Mouse (Mus musculus) heart, embryonic 12.5 days (tissue): ENCODE results near the gene Zdhhc15. TPM values are rescaled to one million over a fixed set of nuclear protein-coding genes. Genes with fewer than 3 reads are reported as not detected.

Source experiments
- ATAC-seq: fragments of 200-750 bp; cut with Nextera tagmentation; 2 replicates; pipeline ENCODE4 v1.8.0; 2017; ENCODE audit warnings: moderate TSS enrichment, moderate library complexity; ENCODE audit not compliant: insufficient number of reproducible peaks, low FRiP score
- H3K27ac ChIP-seq: fragments of 300-500 bp; sonication (generic); 2 replicates; pipeline ENCODE4 v1.5.1; 2016; ENCODE audit warnings: mild to moderate bottlenecking, moderate library complexity; ENCODE audit not compliant: poor library complexity, severe bottlenecking
- H3K27me3 ChIP-seq: fragments of 300-500 bp; sonication (generic); replicated peaks from 2 replicates; pipeline ENCODE4 v1.6.1; 2016; ENCODE audit warnings: mild to moderate bottlenecking, moderate library complexity
- H3K36me3 ChIP-seq: fragments of 300-500 bp; sonication (generic); 2 replicates; pipeline ENCODE4 v1.6.1; 2016; ENCODE audit warnings: mild to moderate bottlenecking, moderate library complexity
- H3K4me1 ChIP-seq: fragments of 300-500 bp; sonication (generic); replicated peaks from 2 replicates; pipeline ENCODE4 v1.6.1; 2016; ENCODE audit warnings: mild to moderate bottlenecking
- H3K4me2 ChIP-seq: fragments of 300-500 bp; sonication (generic); 2 replicates; pipeline ENCODE4 v1.6.1; 2016; ENCODE audit warnings: mild to moderate bottlenecking, moderate library complexity
- H3K4me3 ChIP-seq: fragments of 300-500 bp; sonication (generic); 2 replicates; pipeline ENCODE4 v1.5.1; 2016; ENCODE audit warnings: mild to moderate bottlenecking
- H3K9ac ChIP-seq: fragments of 300-500 bp; sonication (generic); 2 replicates; pipeline ENCODE4 v1.6.1; 2016; ENCODE audit warnings: mild to moderate bottlenecking, moderate library complexity
- H3K9me3 ChIP-seq: fragments of 300-500 bp; sonication (generic); replicated peaks from 2 replicates; pipeline ENCODE4 v1.6.1; 2016; ENCODE audit warnings: mild to moderate bottlenecking, moderate library complexity
- WGBS: fragments of 180-500 bp; shearing (Covaris S2); methylation state at CpG from one replicate; pipeline ENCODE4 v1.1.7; 2016; 5-methylcytosine and 5-hydroxymethylcytosine counted together
- polyA plus RNA-seq: library from polyadenylated mRNA; unstranded; fragments of >200 nt; fragmentation: Nextera tagmentation; extraction: Ambion mirVana; gene quantifications from 2 replicates; pipeline ENCODE4 v1.2.1, GENCODE M21; 2016

Gene Zdhhc15
- polyA plus RNA-seq, 1 experiment from 2014 or later, result 9.2 TPM

DNA sequence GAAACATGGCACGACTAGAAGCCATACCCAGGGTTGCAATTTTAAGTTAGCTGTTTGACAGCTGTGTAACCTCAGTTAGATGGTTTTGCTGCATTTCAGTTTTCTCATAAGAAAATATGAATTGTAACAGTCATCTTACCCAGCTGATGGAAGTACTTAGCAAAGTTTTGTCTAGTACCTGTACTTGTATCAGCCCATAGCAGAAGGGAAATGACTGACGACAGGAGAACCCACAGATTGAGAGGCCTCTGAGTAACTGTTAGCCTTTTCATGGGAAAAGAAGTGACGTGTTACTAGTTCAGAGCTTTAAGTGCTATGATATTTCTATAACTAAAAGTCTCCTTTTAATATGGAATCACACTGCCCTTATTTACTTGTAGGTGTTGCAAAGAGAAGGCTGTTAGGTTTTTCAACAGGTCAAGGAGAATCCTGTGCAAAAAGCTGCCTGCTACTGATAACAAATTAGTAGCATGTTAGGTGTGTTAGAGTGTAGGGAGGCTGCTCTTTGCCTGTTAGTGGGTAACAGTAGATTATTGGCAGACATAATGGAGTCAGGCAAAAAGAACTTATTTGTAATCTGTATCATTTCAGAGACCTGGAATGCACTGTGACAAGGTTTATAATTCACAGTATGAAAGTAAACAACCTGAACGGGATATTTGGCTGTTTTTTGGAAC is 126.8 kb downstream of the Zdhhc15 start:
- 65% methylated on average over 4 of the region's 4 CpGs for whole genome bisulfite sequencing
- Histone ChIP-seq H3K4me3 (no peak overlapping the region), H3K36me3 (no peaks in the 10 kb centered on the region), H3K4me2 (no peak overlapping the region), H3K4me1 (no peaks in the 10 kb centered on the region), H3K9ac (no peak overlapping the region), H3K9me3 (no peaks in the 10 kb centered on the region), H3K27me3 (peaks cover 3% of the 10 kb centered on the region; the same call in 1 of the 2 replicates), H3K27ac (no peak overlapping the region)
- ATAC-seq, result no peak

DNA sequence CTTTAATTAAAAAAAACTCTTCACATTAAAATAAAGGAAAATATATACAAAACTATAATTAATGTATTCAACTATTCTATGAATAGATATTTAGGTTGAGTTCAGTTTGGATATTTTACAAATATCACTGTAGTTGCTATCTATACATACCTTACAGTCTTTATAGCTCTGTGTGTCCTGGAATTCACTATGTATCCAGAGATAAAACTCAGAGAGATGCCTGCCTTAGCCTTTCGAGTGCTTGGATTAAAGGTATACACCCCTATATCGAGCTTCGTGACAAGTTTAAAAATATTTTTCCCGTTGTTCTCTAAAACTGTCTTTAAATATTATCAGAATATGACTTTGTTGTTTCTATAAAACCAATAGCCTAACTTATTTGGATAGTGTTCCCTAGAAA is 128.2 kb downstream of the Zdhhc15 start:
- H3K27ac ChIP-seq, result no peak overlapping the region
- H3K9ac ChIP-seq, result no peak overlapping the region
- H3K4me2 ChIP-seq, result no peak overlapping the region
- H3K4me1 ChIP-seq, result no peaks in the 10 kb centered on the region
- peaks cover 3% of the 10 kb centered on the region; the same call in 1 of the 2 replicates for H3K27me3 ChIP-seq
- H3K36me3 ChIP-seq, result no peaks in the 10 kb centered on the region
- no peak for ATAC-seq
- WGBS, result 83% methylated on average over 4 of the region's 4 CpGs
- H3K4me3 ChIP-seq, result no peak overlapping the region
- H3K9me3 ChIP-seq, result no peaks in the 10 kb centered on the region

DNA sequence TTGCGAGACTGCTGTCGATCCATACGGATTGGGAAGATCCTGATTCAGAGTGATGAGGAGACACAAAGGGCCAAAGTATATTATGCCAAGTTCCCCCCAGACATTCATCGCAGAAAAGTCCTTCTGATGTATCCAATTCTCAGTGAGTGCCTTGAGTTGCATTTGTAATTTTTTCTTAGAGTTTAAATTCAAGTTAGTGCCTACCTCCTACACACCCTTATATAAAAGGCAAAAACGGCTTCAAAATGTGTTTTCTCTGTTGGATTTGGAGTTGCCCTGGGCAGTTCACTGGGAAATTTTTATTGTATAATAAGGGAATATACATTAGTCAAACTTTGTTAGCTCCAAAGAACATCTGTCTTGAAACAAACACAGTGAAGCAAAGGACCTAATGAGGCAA is 169.1 kb downstream of the Zdhhc15 start:
- Histone ChIP-seq H3K9ac (no peak overlapping the region), H3K4me2 (no peak overlapping the region), H3K4me1 (no peaks in the 10 kb centered on the region), H3K9me3 (no peaks in the 10 kb centered on the region), H3K27ac (no peak overlapping the region), H3K4me3 (no peak overlapping the region), H3K27me3 (peaks cover 4% of the 10 kb centered on the region), H3K36me3 (no peaks in the 10 kb centered on the region)
- no peak for ATAC-seq
- 79% methylated on average over 5 of the region's 5 CpGs for WGBS

DNA sequence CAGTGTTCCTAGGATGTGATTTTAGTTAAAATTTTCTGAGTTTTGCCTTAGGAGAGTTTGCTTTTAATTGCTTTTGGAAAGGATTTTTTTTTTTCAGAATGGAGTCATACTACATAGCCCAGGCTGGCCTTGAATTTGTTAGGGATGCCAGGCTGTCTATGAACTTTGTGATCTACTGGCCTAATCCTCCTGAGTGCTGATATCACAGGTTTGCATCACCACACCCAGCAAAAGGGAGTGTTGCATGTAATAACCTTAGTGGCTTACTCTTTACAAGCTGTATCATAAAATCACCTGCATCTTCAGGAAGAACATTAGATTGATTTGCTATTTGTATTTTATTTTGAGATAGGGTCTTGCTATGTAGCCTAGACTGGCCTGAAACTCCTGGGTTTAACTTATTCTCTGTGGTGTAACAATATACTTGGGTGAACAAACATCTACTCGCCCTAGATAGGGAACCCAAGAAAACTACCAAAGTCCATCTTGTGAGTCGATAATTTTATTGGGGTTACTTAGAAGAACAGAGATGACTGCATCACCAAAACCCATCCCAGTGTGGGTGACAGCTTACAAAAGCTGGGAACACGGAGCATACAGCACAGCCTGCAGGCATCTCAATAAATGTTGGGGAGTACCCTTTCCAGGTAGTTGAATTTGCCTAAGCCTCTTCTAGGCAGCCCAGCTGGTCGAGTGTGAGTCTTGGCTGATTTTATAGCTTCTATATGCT is 181.1 kb downstream of the Zdhhc15 start:
- no peaks in the 10 kb centered on the region for H3K36me3 ChIP-seq
- no peak overlapping the region for H3K4me2 ChIP-seq
- no peak overlapping the region for H3K9ac ChIP-seq
- WGBS, result 49% methylated on average over 4 of the region's 4 CpGs
- no peaks in the 10 kb centered on the region for H3K4me1 ChIP-seq
- no peak overlapping the region for H3K4me3 ChIP-seq
- H3K27ac ChIP-seq, result no peak overlapping the region
- no peak for ATAC-seq
- H3K9me3 ChIP-seq, result no peaks in the 10 kb centered on the region
- H3K27me3 ChIP-seq, result no peaks in the 10 kb centered on the region

DNA sequence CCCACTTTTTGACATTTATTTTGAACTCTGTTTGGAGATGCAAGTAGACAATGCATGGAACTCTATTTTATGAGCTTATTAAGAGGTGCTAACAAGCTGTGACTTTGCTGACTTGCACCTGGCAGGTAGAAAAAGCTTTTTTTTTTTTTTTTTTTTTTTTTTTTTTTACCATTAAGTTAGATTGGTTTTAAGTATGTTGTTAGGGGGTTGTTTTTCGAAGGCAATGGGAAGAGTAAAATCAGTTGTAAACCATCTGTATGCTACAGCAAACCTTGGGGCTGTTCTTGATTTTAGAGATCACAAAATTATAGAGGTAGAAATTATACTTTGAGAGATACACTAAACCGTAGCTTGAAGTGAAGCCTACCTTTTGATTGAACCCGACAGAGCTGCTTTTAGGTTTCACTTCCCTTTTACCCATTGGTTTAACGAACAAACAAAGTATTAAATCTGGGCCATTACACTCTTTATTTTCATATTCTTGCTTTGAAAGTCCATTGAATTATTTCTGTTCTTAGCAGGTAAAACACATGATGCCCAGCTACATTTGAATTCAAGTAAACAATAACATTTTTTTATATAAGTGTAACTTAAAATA is 181.9 kb downstream of the Zdhhc15 start:
- Histone ChIP-seq H3K27me3 (no peaks in the 10 kb centered on the region), H3K4me1 (no peaks in the 10 kb centered on the region), H3K27ac (no peak overlapping the region), H3K9me3 (no peaks in the 10 kb centered on the region), H3K36me3 (no peaks in the 10 kb centered on the region), H3K4me2 (no peak overlapping the region), H3K9ac (no peak overlapping the region), H3K4me3 (no peak overlapping the region)
- ATAC-seq, result no peak
- 71% methylated on average over 4 of the region's 4 CpGs for WGBS

DNA sequence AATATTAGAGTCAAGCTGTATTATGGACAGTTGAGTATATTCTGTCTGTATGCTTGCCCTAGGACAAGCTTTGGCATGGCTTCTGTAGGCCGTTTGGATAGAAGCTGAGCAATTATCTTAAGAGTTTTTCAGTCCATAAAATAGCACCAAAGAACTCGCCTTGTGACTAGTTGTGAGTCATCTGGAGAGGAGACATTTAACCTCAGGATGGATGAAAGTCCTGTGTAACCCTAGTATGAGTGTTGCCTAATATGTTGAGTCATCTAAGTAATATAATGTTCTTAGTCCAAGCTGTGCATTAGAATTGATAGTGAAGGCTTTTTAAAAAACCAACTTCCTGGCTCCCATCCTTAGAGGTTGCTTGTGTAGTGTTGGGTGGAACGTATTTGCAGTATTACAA is 182.8 kb downstream of the Zdhhc15 start:
- no peak overlapping the region for H3K4me3 ChIP-seq
- H3K4me1 ChIP-seq, result no peaks in the 10 kb centered on the region
- 67% methylated on average over 3 of the region's 3 CpGs for WGBS
- no peak overlapping the region for H3K27ac ChIP-seq
- H3K4me2 ChIP-seq, result no peak overlapping the region
- no peak for ATAC-seq
- no peak overlapping the region for H3K9ac ChIP-seq
- H3K27me3 ChIP-seq, result no peaks in the 10 kb centered on the region
- no peaks in the 10 kb centered on the region for H3K36me3 ChIP-seq
- no peaks in the 10 kb centered on the region for H3K9me3 ChIP-seq

Other genes with a start within 250 kb of the Zdhhc15 start
- 1.6 and 2.5 TPM in 2 replicates for gene Uprt, start 188.2 kb downstream of the Zdhhc15 start, polyA plus RNA-seq
- gene Magee2, start 186.2 kb upstream of the Zdhhc15 start, polyA plus RNA-seq, result 1.8 TPM in 2 replicates